Mouse (Mus musculus) kidney, adult 9 months (tissue): Measurements from ENCODE around the gene Mbd6.
"Not testable (repeated sequence)": the region's sequence is repeated elsewhere in the genome, so short reads cannot be mapped to it uniquely, and the experiment has no call there.

ENCODE experiments used
- DNase-seq: peaks from one replicate; pipeline ENCODE4 v3.0.0; 2022

The Mbd6 gene

DNA sequence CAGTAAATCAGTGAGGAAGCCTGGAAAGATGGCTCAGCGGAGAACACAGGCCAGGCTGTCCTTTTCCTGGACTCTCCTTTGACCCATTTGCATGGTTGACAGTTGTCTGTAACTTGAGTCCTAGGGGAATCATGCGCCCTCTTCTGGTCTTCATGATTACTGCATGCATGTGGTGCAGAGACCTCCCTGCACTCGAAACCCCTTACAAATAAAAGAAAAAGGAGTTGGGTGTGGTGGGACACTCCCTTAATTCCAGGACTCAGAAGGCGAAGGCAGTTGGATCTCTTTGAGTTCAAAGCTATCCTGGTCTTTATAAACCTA, 23.5 kb upstream of the Mbd6 start:
- DNase-seq, result peak; percentile 91

DNA sequence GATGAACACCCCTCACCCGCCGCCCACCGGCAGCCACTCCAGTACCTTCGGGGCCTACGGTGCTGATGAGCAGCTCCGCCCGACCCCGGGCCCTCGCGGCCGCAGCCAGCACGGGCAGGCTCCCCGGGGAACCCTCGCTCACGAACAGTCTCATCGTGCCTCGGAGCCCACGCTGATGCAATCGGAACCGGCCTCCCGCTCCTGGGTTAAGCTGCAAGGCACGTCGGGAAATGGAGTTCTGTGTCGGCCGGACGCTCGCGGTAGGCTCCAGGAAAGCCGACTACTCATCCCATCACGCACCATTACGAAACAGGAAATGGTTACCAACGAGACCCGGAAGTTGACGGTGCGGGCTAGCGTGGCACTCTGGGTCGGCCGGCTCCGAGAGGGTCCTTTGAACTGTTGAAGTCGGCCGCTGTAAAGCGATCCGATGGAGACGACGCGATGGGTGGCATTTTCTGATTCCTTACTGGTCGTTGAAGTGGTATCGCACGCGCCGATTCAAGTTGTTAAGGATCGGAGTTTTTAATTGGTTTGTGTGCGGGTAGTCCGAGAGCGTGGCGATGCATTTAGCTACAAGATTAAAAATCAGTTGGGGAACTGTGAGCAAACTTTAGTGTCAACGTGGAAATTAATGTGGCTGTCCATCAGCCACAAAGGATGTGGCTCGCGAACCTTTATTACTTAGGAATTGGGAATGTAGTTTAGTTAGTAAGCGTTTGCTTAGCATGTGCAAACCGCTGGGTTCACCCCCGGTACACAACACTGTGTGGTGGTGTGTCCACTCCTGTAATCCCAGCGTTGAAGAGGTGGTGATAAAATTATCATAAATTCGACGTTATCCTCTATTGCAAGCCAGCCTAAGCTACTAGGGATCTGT, 22.9 kb upstream of the Mbd6 start, which contains the start of gene Mars:
TSS of gene Mars (minus strand) at position 311 of the 880 bp plus-strand sequence.
- DNase-seq, result peak; percentile 98

DNA sequence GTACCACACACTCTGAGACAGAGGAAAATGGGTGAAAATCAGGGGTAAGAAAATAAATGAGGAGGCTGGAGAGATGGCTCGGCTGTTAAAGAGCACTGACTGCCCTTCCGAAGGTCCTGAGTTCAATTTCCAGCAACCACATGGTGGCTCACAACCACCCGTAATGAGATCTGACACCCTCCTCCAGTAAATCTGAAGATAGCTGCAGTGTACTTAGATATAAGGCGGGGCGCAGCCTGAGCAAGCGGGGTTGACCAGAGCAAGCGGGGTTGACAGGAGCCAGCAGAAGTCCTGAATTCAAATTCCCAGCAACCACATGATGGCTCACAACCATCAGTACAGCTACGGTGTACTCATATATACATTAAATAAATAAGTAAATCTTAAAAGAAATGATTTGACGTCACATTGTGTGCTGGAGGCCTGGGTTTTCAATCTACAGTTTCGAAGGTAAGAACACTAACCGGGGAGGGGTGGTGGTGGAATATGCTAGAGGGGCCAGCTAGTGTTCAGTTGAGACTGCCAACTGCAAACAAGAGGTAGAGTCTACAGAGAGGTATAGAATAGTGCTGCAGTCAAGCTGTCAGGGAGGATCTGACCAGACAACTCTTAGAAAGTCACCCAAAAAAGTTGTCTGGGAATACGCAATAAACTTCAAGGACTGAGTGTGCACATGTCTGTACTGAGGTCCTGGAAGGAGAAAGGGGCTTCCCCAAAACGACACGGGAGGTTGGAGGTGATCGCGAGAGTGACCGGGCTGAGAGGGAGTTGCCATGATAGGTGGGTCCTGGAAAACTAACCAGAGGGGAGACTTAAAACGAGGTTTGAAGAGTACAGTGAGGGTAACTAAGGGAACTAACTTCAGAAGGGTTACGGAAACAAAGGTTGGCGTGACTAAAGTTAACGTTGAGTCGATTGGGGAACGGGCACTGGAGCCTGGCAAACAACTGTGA, 22.0 kb upstream of the Mbd6 start:
- DNase-seq, result no peak

- not testable (repeated sequence) for DNase-seq
These were observed 20.3 kb upstream of the Mbd6 start for GRCm38 (mm10) chr10:127309167-127309566.

- no peak for DNase-seq
These were observed 14.3 kb upstream of the Mbd6 start for GRCm38 (mm10) chr10:127303136-127303535.

DNA sequence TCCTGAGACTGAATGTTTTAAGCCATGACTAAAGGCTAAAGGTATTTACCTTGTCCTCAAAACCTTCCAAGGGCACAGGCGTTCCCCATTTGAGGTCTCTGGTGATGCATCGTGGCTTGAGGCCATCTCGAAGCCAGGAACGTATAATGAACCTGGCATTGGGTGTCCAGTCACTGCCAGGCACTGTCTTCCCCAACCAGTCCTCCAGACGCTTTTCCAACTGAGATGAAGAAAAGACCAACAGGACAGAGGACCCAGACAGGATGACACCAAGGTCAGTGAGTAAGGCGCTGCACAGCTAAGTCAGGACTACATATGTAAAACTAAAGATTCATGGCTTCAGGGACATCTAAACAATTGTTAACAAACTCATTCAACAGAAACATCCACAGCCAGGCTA, 11.5 kb upstream of the Mbd6 start:
- no peak for DNase-seq

GRCm38 (mm10) chr10:127297015-127297871, 8.4 kb upstream of the Mbd6 start:
- DNase-seq, result no peak

DNA sequence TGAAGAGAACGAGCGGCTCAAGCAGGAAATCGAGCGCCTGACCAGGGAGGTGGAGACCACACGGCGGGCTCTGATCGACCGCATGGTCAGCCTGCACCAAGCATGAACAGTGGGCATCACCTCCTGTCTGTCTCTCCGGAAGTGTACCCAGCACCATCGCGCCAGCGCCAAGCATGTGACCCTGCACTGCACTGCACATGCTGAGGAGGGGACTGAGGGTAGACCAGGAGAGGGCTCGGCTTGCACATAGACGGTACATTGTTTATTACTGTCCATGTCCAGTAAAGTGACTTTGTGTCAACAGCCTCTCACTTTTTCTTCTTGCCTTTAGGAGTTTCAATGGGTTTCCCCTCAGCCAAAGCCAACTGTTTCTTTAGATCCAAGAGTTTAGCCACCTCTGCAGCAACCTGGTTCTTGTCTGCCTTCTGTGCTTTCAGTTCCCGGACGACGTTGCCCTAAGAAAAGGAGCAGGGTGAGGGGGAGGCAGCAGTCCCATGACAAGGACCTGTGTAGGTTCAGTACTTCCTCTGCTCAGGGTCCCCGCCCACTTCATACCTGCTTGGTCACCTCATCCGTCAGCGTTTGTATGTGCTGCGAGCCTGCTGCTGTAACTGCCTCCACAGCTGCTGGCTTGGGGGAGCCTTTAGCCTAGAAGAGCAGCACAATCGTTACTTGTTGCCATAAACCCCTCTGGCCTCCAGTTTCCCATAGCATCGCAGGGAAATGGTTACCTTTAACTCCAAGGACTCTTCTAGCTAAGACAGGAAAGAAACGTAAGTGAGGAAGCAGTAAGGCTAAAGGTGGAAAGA, 7.4 kb upstream of the Mbd6 start:
- DNase-seq, result no peak

- peak; percentile 38 for DNase-seq
These were observed 6.2 kb upstream of the Mbd6 start for GRCm38 (mm10) chr10:127294895-127295510.

DNA sequence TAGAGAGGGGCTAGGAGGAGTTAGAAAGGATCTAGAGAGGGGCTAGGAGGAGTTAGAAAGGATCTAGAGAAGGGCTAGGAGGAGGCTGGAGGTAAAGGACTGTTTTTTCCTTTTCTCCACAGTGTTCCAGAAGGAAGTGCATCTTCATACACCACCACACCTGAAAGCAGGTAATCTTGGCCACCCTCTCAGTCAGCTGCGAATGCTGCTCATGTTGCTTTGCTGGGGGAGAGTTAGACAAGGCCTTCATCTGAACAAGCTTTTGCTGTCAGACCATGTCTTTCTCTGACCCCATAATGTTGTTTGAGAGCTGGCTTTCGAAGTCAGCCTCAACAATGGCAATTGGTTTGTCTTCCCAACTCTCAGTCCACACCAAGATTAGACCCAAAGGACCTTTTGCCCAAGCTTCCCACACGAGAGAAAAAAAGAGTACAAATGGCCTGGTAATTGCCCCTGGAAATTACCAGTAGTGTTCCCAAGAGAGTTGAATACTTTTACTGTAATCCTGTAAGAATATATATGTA, 4.8 kb upstream of the Mbd6 start:
- no peak for DNase-seq

DNA sequence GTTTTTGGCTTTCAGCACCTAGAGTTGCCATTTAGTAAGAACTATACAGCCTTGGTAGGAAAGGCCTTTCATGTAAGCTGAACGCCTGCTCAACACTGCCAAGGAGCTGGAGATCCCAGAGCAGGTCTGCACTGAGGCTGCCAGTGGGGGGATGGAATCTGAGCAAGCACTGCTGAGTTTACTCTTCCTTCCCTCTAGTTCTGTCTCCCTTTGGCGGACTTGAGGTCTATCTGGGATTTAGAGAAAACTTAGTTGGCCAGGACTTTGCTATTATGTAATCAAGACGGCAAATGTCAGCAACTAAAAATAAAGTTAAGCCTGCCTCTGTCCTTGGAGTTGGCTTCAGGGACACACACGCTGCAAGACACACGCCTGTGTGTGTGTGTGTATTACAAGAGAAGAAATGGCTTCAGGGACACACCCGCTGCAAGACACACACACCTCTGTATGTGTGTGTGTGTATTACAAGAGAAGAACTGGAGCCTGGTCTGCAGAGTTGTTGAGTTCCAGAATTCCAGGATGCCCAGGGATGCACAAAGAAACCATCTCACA, 4.2 kb upstream of the Mbd6 start:
- peak; percentile 70 for DNase-seq

DNA sequence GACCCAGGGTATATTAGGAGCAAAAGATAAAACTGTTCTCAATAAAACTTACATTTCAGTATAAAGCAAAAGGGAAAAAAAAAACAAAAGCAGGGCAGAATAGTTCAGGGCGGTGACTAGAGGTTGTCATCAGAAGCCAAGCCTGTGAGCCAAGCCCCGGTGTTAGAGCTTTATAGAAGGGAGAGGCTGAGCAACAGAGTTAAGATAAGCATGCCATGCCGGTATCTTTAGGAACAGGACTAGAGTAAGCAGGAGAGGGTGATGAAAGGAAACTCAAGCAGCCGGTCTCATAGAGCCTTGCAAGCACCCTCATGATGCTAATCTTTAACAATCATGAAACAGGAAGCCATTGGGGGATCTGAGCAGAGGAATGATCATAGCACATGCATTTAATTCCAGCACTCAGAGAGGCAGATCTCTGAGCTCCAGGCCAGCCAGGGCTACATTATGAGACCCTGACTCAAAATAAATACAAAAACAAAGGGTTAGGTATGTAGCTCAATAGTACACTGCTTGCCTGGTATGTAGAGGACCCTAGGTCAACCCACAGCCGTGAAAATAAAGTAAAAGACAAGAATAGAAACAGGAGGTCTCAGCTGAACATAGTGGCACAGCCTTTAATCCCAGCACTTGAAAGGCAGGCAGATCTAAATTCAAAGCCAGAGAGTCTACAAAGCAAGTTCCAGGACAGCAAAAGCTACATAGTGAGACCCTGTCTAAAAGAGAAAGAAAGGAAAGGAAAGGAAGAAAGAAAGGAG, 3.2 kb upstream of the Mbd6 start:
- no peak for DNase-seq

DNA sequence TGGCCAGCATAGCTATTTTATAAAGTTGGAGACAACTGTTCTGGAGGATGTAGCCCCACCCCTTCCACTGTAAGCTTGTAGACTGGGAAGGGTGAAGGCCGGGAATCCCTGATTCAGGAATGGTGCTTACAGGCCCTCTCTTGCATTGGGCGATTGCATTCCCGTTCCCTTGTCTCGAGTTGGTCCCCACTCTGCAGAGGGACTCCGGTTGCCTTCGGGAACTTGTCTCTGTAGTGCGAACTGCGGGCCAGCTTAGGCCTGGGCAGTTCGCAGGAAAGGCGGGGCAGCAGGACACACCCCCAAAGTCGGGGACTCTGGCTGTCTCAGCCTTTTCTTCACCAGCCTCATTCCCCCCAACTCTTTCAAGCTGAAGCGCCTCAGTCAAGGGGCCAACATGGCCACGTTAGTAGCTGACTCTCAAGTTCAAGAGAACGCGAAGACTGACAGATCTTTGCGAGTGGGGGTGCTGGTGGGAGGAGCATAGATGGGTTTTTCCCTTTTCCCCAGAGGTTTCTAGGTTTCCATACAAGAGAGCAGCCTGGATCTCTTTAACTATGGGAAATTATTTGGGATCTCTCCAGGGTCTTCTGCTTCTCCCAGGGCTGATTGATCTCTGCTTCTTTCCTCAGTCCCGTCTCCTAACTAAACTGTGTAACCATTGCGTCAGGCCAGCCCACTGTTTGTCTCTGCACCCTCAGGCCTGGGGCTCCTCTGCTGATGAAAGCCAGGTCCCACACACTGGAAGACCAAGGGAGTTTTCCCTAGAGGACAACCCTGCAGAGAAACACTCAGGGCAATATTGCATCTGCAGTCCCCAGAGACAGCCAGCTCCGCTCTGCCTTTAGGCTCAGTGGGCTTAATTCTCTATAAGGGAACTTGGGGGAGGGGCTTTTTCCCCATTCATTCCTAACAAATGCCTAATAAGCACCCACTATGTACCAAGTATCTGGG, 2.4 kb upstream of the Mbd6 start:
- DNase-seq, result peak; percentile 68

GRCm38 (mm10) chr10:127290307-127290929, 1.6 kb upstream of the Mbd6 start:
- peak; percentile 100 for DNase-seq

- DNase-seq, result peak; percentile 89
These were observed 864 bp upstream of the Mbd6 start for GRCm38 (mm10) chr10:127289573-127290191.

GRCm38 (mm10) chr10:127288328-127288799, 454 bp downstream of the Mbd6 start:
- DNase-seq, result peak; percentile 62

- DNase-seq, result no peak
These were observed 903 bp downstream of the Mbd6 start for GRCm38 (mm10) chr10:127287936-127288293.
